Mouse (Mus musculus) heart, embryonic 16.5 days (tissue): ENCODE results near the gene Slit3. TPM values are rescaled to one million over a fixed set of nuclear protein-coding genes. Genes with fewer than 3 reads are reported as not detected.

Experiments used
- ATAC-seq: fragments of 200-750 bp; cut with Nextera tagmentation; replicated peaks from 2 replicates; pipeline ENCODE4 v1.8.0; 2017; ENCODE audit warnings: moderate number of reproducible peaks; ENCODE audit not compliant: insufficient read depth, low FRiP score; ENCODE audit errors: extremely low read depth
- H3K27ac ChIP-seq: fragments of 300-500 bp; sonication (generic); 2 replicates; pipeline ENCODE4 v1.5.1; 2014; ENCODE audit warnings: mild to moderate bottlenecking, low read length, control low read depth, moderate library complexity
- H3K27me3 ChIP-seq: fragments of 300-500 bp; sonication (generic); 2 replicates; pipeline ENCODE4 v1.6.1; 2014; ENCODE audit warnings: low read length, mixed read lengths; ENCODE audit not compliant: control insufficient read depth, insufficient read depth
- H3K36me3 ChIP-seq: fragments of 300-500 bp; sonication (generic); 2 replicates; pipeline ENCODE4 v1.6.1; 2014; ENCODE audit not compliant: control insufficient read depth, insufficient read depth
- H3K4me1 ChIP-seq: fragments of 300-500 bp; sonication (generic); 2 replicates; pipeline ENCODE4 v1.6.1; 2014; ENCODE audit warnings: low read length, mixed read lengths; ENCODE audit not compliant: control insufficient read depth, insufficient read depth
- H3K4me2 ChIP-seq: fragments of 300-500 bp; sonication (generic); 2 replicates; pipeline ENCODE4 v1.6.1; 2014; ENCODE audit warnings: low read depth, mild to moderate bottlenecking, control low read depth, low read length
- H3K4me3 ChIP-seq: fragments of 300-500 bp; sonication (generic); 2 replicates; pipeline ENCODE4 v1.5.1; 2014; ENCODE audit warnings: mild to moderate bottlenecking, control low read depth, low read length
- H3K9ac ChIP-seq: fragments of 300-500 bp; sonication (generic); 2 replicates; pipeline ENCODE4 v1.6.1; 2014; ENCODE audit warnings: low read length, control low read depth
- H3K9me3 ChIP-seq: fragments of 300-500 bp; sonication (generic); replicated peaks from 2 replicates; pipeline ENCODE4 v1.6.1; 2016; ENCODE audit warnings: low read length; ENCODE audit not compliant: control insufficient read depth
- WGBS: fragments of 180-500 bp; shearing (Covaris S2); extraction: QIAGEN DNeasy Blood & Tissue Kit; methylation state at CpG from one replicate; pipeline ENCODE4 v1.1.7; 2014; 5-methylcytosine and 5-hydroxymethylcytosine counted together
- polyA plus RNA-seq: library from polyadenylated mRNA; unstranded; fragments of >200 nt; fragmentation: Nextera tagmentation; extraction: Ambion mirVana; gene quantifications from 2 replicates; pipeline ENCODE4 v1.2.1, GENCODE M21; 2015

The Slit3 gene
- polyA plus RNA-seq, 1 experiment from 2014 or later = 7.8 TPM

GRCm38 (mm10) chr11:35198537-35199088 lies 77.6 kb downstream of the Slit3 start:
- Histone ChIP-seq H3K4me1 (no peaks in the 10 kb centered on the region), H3K4me3 (no peak overlapping the region), H3K9me3 (no peaks in the 10 kb centered on the region), H3K4me2 (no peak overlapping the region), H3K9ac (no peak overlapping the region), H3K27me3 (no peaks in the 10 kb centered on the region), H3K36me3 (no peaks in the 10 kb centered on the region), H3K27ac (no peak overlapping the region)
- ATAC-seq = no peak
- 76% methylated on average over 6 of the region's 6 CpGs for WGBS

- no peak overlapping the region for H3K27ac ChIP-seq
- H3K4me1 ChIP-seq = no peaks in the 10 kb centered on the region
- no peaks in the 10 kb centered on the region for H3K9me3 ChIP-seq
- 73% methylated on average over 5 of the region's 5 CpGs for WGBS
- H3K4me2 ChIP-seq = no peak overlapping the region
- H3K4me3 ChIP-seq = no peak overlapping the region
- no peaks in the 10 kb centered on the region for H3K27me3 ChIP-seq
- H3K9ac ChIP-seq = no peak overlapping the region
- H3K36me3 ChIP-seq = no peaks in the 10 kb centered on the region
- no peak for ATAC-seq
Measured at GRCm38 (mm10) chr11:35202332-35202731, 81.3 kb downstream of the Slit3 start.

GRCm38 (mm10) chr11:35203673-35204072 lies 82.6 kb downstream of the Slit3 start:
- Histone ChIP-seq H3K4me3 (no peak overlapping the region), H3K9ac (no peak overlapping the region), H3K27me3 (no peaks in the 10 kb centered on the region), H3K4me2 (no peak overlapping the region), H3K27ac (no peak overlapping the region), H3K36me3 (no peaks in the 10 kb centered on the region), H3K9me3 (no peaks in the 10 kb centered on the region), H3K4me1 (no peaks in the 10 kb centered on the region)
- WGBS = 67% methylated on average over 10 of the region's 10 CpGs
- ATAC-seq = no peak

GRCm38 (mm10) chr11:35204084-35204483 lies 83.1 kb downstream of the Slit3 start:
- no peaks in the 10 kb centered on the region for H3K36me3 ChIP-seq
- no peak overlapping the region for H3K9ac ChIP-seq
- no peaks in the 10 kb centered on the region for H3K4me1 ChIP-seq
- 59% methylated on average over 9 of the region's 9 CpGs for WGBS
- H3K27ac ChIP-seq = no peak overlapping the region
- H3K4me3 ChIP-seq = no peak overlapping the region
- no peak overlapping the region for H3K4me2 ChIP-seq
- no peaks in the 10 kb centered on the region for H3K9me3 ChIP-seq
- H3K27me3 ChIP-seq = no peaks in the 10 kb centered on the region
- ATAC-seq = no peak

- H3K27me3 ChIP-seq = no peaks in the 10 kb centered on the region
- no peak overlapping the region for H3K27ac ChIP-seq
- H3K36me3 ChIP-seq = no peaks in the 10 kb centered on the region
- H3K4me1 ChIP-seq = 0 out of 2 replicates have a peak, but pooled peaks cover 2% of the 10 kb centered on the region
- H3K9ac ChIP-seq = no peak overlapping the region
- WGBS = 63% methylated on average over 14 of the region's 14 CpGs
- no peak overlapping the region for H3K4me2 ChIP-seq
- H3K4me3 ChIP-seq = no peak overlapping the region
- ATAC-seq = no peak
- H3K9me3 ChIP-seq = no peaks in the 10 kb centered on the region
Measured at GRCm38 (mm10) chr11:35210728-35211682, 90.0 kb downstream of the Slit3 start.

GRCm38 (mm10) chr11:35224025-35224424 lies 103.0 kb downstream of the Slit3 start:
- Histone ChIP-seq H3K36me3 (no peaks in the 10 kb centered on the region), H3K27ac (no peak overlapping the region), H3K27me3 (no peaks in the 10 kb centered on the region), H3K4me3 (no peak overlapping the region), H3K9me3 (no peaks in the 10 kb centered on the region), H3K4me1 (no peaks in the 10 kb centered on the region), H3K4me2 (no peak overlapping the region), H3K9ac (no peak overlapping the region)
- no peak for ATAC-seq
- 51% methylated on average over 4 of the region's 4 CpGs for WGBS

GRCm38 (mm10) chr11:35231361-35232090 lies 110.5 kb downstream of the Slit3 start:
- 57% methylated on average over 10 of the region's 10 CpGs for WGBS
- no peak overlapping the region for H3K4me2 ChIP-seq
- H3K4me1 ChIP-seq = peaks cover 7% of the 10 kb centered on the region
- no peak for ATAC-seq
- no peaks in the 10 kb centered on the region for H3K9me3 ChIP-seq
- H3K27ac ChIP-seq = peak overlapping the region; percentile 59
- no peaks in the 10 kb centered on the region for H3K27me3 ChIP-seq
- H3K4me3 ChIP-seq = no peak overlapping the region
- H3K9ac ChIP-seq = no peak overlapping the region
- no peaks in the 10 kb centered on the region for H3K36me3 ChIP-seq

- no peak overlapping the region for H3K4me2 ChIP-seq
- no peak overlapping the region for H3K9ac ChIP-seq
- peaks cover 7% of the 10 kb centered on the region for H3K4me1 ChIP-seq
- no peak for ATAC-seq
- no peaks in the 10 kb centered on the region for H3K27me3 ChIP-seq
- H3K9me3 ChIP-seq = no peaks in the 10 kb centered on the region
- no peaks in the 10 kb centered on the region for H3K36me3 ChIP-seq
- peak overlapping the region; percentile 59 for H3K27ac ChIP-seq
- WGBS = 74% methylated on average over 4 of the region's 4 CpGs
- H3K4me3 ChIP-seq = no peak overlapping the region
Measured at GRCm38 (mm10) chr11:35232321-35232720, 111.3 kb downstream of the Slit3 start.

- H3K4me1 ChIP-seq = 0 out of 2 replicates have a peak, but pooled peaks cover 3% of the 10 kb centered on the region
- H3K27me3 ChIP-seq = no peaks in the 10 kb centered on the region
- no peaks in the 10 kb centered on the region for H3K9me3 ChIP-seq
- WGBS = 89% methylated on average over 7 of the region's 7 CpGs
- no peak overlapping the region for H3K4me3 ChIP-seq
- ATAC-seq = no peak
- H3K36me3 ChIP-seq = no peaks in the 10 kb centered on the region
- no peak overlapping the region for H3K27ac ChIP-seq
- no peak overlapping the region for H3K4me2 ChIP-seq
- H3K9ac ChIP-seq = no peak overlapping the region
Measured at GRCm38 (mm10) chr11:35241379-35241778, 120.4 kb downstream of the Slit3 start.
